Mouse (Mus musculus) CH12.LX (cell line): ENCODE data around the gene Slc9a3r2. TPM values are rescaled to one million over a fixed set of nuclear protein-coding genes. Genes with fewer than 3 reads are reported as not detected.

Experiments used
- DNase-seq: peaks from one replicate; pipeline ENCODE4 v3.0.0-alpha.2; 2013; ENCODE audit errors: extremely low read depth
- H3K27ac ChIP-seq: 2 replicates; pipeline ENCODE4 v1.5.1; 2012; ENCODE audit warnings: low read depth, mild to moderate bottlenecking, control low read depth, moderate library complexity; ENCODE audit not compliant: insufficient read depth
- H3K27me3 ChIP-seq: replicated peaks from 2 replicates; pipeline ENCODE3; 2012; ENCODE audit warnings: inconsistent platforms
- H3K36me3 ChIP-seq, 2 experiments: replicated peaks in 1 of 2; 2 replicates each; pipeline versions ENCODE3 to v1.6.1; 2012; ENCODE audit warnings: inconsistent platforms in 1 of 2, low read length in 1 of 2, mild to moderate bottlenecking in 1 of 2, mixed read lengths in 1 of 2, moderate library complexity in 1 of 2; ENCODE audit not compliant: control insufficient read depth in 1 of 2, insufficient read depth in 1 of 2
- H3K4me1 ChIP-seq, 2 experiments: 2 replicates each; pipeline ENCODE4 v1.6.1; 2012; ENCODE audit warnings: inconsistent platforms in 1 of 2, moderate library complexity in 1 of 2; ENCODE audit not compliant: insufficient read depth in 2 of 2, control insufficient read depth in 1 of 2
- H3K4me2 ChIP-seq: 2 replicates; pipeline ENCODE4 v1.6.1; 2012; ENCODE audit warnings: low read depth, mild to moderate bottlenecking, control low read depth; ENCODE audit not compliant: poor library complexity, insufficient read depth, severe bottlenecking
- H3K4me3 ChIP-seq, 3 experiments: fragments of 150-350 bp in 1 of 3; sonication (generic) in 1 of 3; replicated peaks in 1 of 3; 2 replicates each; pipeline versions ENCODE3 to v1.5.1; 2011 to 2012; ENCODE audit warnings: low read depth in 2 of 3, low read length in 2 of 3, mild to moderate bottlenecking in 2 of 3, moderate library complexity in 2 of 3, control low read depth in 1 of 3, improper control_type of control experiment in 1 of 3, inconsistent platforms in 1 of 3, mixed read lengths in 1 of 3; ENCODE audit not compliant: poor library complexity in 1 of 3
- H3K79me2 ChIP-seq: replicated peaks from 2 replicates; pipeline ENCODE4 v1.6.1; 2012; ENCODE audit warnings: mild to moderate bottlenecking, moderate library complexity; ENCODE audit not compliant: control insufficient read depth, poor library complexity, insufficient read depth, severe bottlenecking; ENCODE audit errors: extremely low read depth
- H3K9ac ChIP-seq: 2 replicates; pipeline ENCODE4 v1.6.1; 2012; ENCODE audit warnings: low read depth, mild to moderate bottlenecking, control low read depth, moderate library complexity; ENCODE audit not compliant: insufficient read depth
- H3K9me3 ChIP-seq: replicated peaks from 2 replicates; pipeline ENCODE3; 2012; ENCODE audit warnings: low read length, inconsistent platforms, mixed read lengths
- CHD2 ChIP-seq: IDR thresholded peaks from 2 replicates; pipeline ENCODE4 v1.6.1; 2011; ENCODE audit warnings: low read length, improper control_type of control experiment
- CTCF ChIP-seq, 2 experiments: IDR thresholded peaks in 1 of 2; conservative IDR thresholded peaks in 1 of 2; 2 replicates each; pipeline ENCODE4 v1.5.1; 2011 to 2012; ENCODE audit warnings: low read depth in 2 of 2, low read length in 2 of 2, improper control_type of control experiment in 1 of 2, inconsistent platforms in 1 of 2, mild to moderate bottlenecking in 1 of 2, moderate library complexity in 1 of 2
- ELF1 ChIP-seq: IDR thresholded peaks from 2 replicates; pipeline ENCODE4 v1.6.1; 2014; ENCODE audit warnings: low read depth, mild to moderate bottlenecking, inconsistent platforms, low read length, improper control_type of control experiment
- ETS1 ChIP-seq: conservative IDR thresholded peaks from 2 replicates; pipeline ENCODE4 v1.6.1; 2012; ENCODE audit warnings: low read depth, mild to moderate bottlenecking, inconsistent platforms, low read length, improper control_type of control experiment, moderate library complexity
- GABPA ChIP-seq: IDR thresholded peaks from 2 replicates; pipeline ENCODE4 v1.6.1; 2012; ENCODE audit warnings: low read depth, low read length, improper control_type of control experiment, inconsistent platforms; ENCODE audit not compliant: insufficient replicate concordance
- HCFC1 ChIP-seq: IDR thresholded peaks from 2 replicates; pipeline ENCODE4 v1.6.1; 2012; ENCODE audit warnings: low read depth, mild to moderate bottlenecking, inconsistent platforms, low read length, improper control_type of control experiment
- IRF4 ChIP-seq: IDR thresholded peaks from 2 replicates; pipeline ENCODE4 v1.6.1; 2014; ENCODE audit warnings: low read depth, mild to moderate bottlenecking, inconsistent platforms, low read length, improper control_type of control experiment
- JUN ChIP-seq: IDR thresholded peaks from 2 replicates; pipeline ENCODE4 v1.6.1; 2011; ENCODE audit warnings: low read depth, mild to moderate bottlenecking, low read length, improper control_type of control experiment, moderate library complexity; ENCODE audit not compliant: insufficient read depth
- JUND ChIP-seq: conservative IDR thresholded peaks from 2 replicates; pipeline ENCODE4 v1.6.1; 2011; ENCODE audit warnings: low read depth, low read length, improper control_type of control experiment
- KAT2A ChIP-seq: IDR thresholded peaks from 2 replicates; pipeline ENCODE4 v1.6.1; 2012; ENCODE audit warnings: low read length, improper control_type of control experiment, inconsistent platforms; ENCODE audit not compliant: insufficient replicate concordance
- MAX ChIP-seq: IDR thresholded peaks from 2 replicates; pipeline ENCODE4 v1.6.1; 2011; ENCODE audit warnings: low read length, improper control_type of control experiment
- MAZ ChIP-seq: IDR thresholded peaks from 2 replicates; pipeline ENCODE4 v1.6.1; 2012; ENCODE audit warnings: low read depth, mild to moderate bottlenecking, inconsistent platforms, low read length, improper control_type of control experiment, moderate library complexity
- MEF2A ChIP-seq: IDR thresholded peaks from 2 replicates; pipeline ENCODE4 v1.6.1; 2014; ENCODE audit warnings: low read depth, mild to moderate bottlenecking, inconsistent platforms, low read length, improper control_type of control experiment, borderline replicate concordance
- MYC ChIP-seq: IDR thresholded peaks from 2 replicates; pipeline ENCODE4 v1.6.1; 2011; ENCODE audit warnings: low read depth, mild to moderate bottlenecking, improper control_type of control experiment, low read length
- NELFE ChIP-seq: IDR thresholded peaks from 2 replicates; pipeline ENCODE4 v1.6.1; 2011; ENCODE audit warnings: low read depth, low read length, improper control_type of control experiment
- NRF1 ChIP-seq: IDR thresholded peaks from 2 replicates; pipeline ENCODE4 v1.6.1; 2014; ENCODE audit warnings: low read depth, mild to moderate bottlenecking, inconsistent platforms, low read length, improper control_type of control experiment, moderate library complexity
- POLR2A ChIP-seq: IDR thresholded peaks from 2 replicates; pipeline ENCODE4 v1.6.1; 2011; ENCODE audit warnings: low read depth, mild to moderate bottlenecking, improper control_type of control experiment, low read length
- POLR2AphosphoS2 ChIP-seq: IDR thresholded peaks from 2 replicates; pipeline ENCODE4 v1.6.1; 2011; ENCODE audit warnings: low read depth, low read length, improper control_type of control experiment
- RAD21 ChIP-seq: IDR thresholded peaks from 2 replicates; pipeline ENCODE4 v1.6.1; 2011; ENCODE audit warnings: low read depth, mild to moderate bottlenecking, low read length, improper control_type of control experiment, moderate library complexity
- SMC3 ChIP-seq: IDR thresholded peaks from 2 replicates; pipeline ENCODE4 v1.6.1; 2011; ENCODE audit warnings: low read depth, low read length, improper control_type of control experiment
- TCF12 ChIP-seq: IDR thresholded peaks from 2 replicates; pipeline ENCODE4 v1.6.1; 2014; ENCODE audit warnings: low read depth, mild to moderate bottlenecking, inconsistent platforms, low read length, improper control_type of control experiment
- UBTF ChIP-seq: IDR thresholded peaks from 2 replicates; pipeline ENCODE4 v1.6.1; 2012; ENCODE audit warnings: low read depth, mild to moderate bottlenecking, inconsistent platforms, low read length, improper control_type of control experiment, moderate library complexity
- ZC3H11A ChIP-seq: IDR thresholded peaks from 2 replicates; pipeline ENCODE4 v1.6.1; 2012; ENCODE audit warnings: low read depth, mild to moderate bottlenecking, inconsistent platforms, low read length, improper control_type of control experiment
- dilution Hi-C: fragments of 300-500 bp; cut with MboI; formaldehyde crosslinking; loops from 2 replicates; pipeline ENCODE4 v1.14.3; 2020; ENCODE audit warnings: low sequenced_read_pairs; ENCODE audit not compliant: extremely low pct_unique_long_range_greater_than_20kb, extremely low pct_ligation_motif_present
- in situ Hi-C: fragments of 300-500 bp; cut with MboI; formaldehyde crosslinking; loops from 3 replicates; pipeline ENCODE4 v1.14.3; 2019; ENCODE audit warnings: low sequenced_read_pairs, low pct_ligation_motif_present, low pct_unique_long_range_greater_than_20kb, mixed read lengths
- polyA plus RNA-seq: library from polyadenylated mRNA; unstranded; fragments of >175 nt; gene quantifications from 2 replicates; pipeline ENCODE4 v1.2.1, GENCODE M21; 2012; ENCODE audit warnings: low read depth; ENCODE audit not compliant: insufficient read length
- total RNA-seq, 2 experiments: library from RNA; depleted of rRNA; stranded (reverse); fragments of 300-350 nt in 1 of 2; fragments of >200 nt in 1 of 2; gene quantifications; 2 replicates each; pipeline ENCODE4 v1.2.3; 2012 to 2014

Slc9a3r2 gene
- total and polyA plus RNA-seq, 3 experiments = 2.1 to 5.5 (median 4.8) TPM

- peak; percentile 87 for DNase-seq
- in situ Hi-C loops (loop anchor here (5.0 kb wide), 1 partner anchor 57 kb away; no protein-coding TSS in a partner anchor), dilution Hi-C loops (no loop called here)
- Histone ChIP-seq H3K79me2 (no peaks in the 10 kb centered on the region), H3K4me1 (peaks cover 7 to 27% of the 10 kb centered on the region in 2 experiments), H3K4me3 (peak overlapping the region; percentile 23 to 45 (median 33)), H3K27ac (no peak overlapping the region), H3K27me3 (peaks cover 20% of the 10 kb centered on the region), H3K9ac (peak overlapping the region; percentile 16; the same call in 1 of the 2 replicates), H3K36me3 (no peaks in the 10 kb centered on the region), H3K9me3 (no peaks in the 10 kb centered on the region), H3K4me2 (peak overlapping the region; percentile 80; the same call in 1 of the 2 replicates)
- peak; percentile 40; the same call in 1 of the 2 replicates for TF ChIP-seq NRF1
- peak; percentile 64; the same call in 1 of the 2 replicates for TF ChIP-seq NELFE
- TF ChIP-seq IRF4 = peak; percentile 46; the same call in 1 of the 2 replicates
- TF ChIP-seq UBTF = no peak
- TF ChIP-seq CHD2 = peak; percentile 58; the same call in 1 of the 2 replicates
- peak; percentile 59 for TF ChIP-seq MEF2A
- peak; percentile 51; the same call in 1 of the 2 replicates for TF ChIP-seq MYC
- no peak for TF ChIP-seq KAT2A
- peak; percentile 91 for TF ChIP-seq SMC3
- TF ChIP-seq ELF1 = peak; percentile 67
- TF ChIP-seq POLR2AphosphoS2 = no peak
- no peak for TF ChIP-seq JUN
- TF ChIP-seq ZC3H11A = peak; percentile 14
- TF ChIP-seq CTCF (conservative IDR thresholded peaks at IDR 0.05 in 1 of 2, IDR thresholded peaks at IDR 0.05 in 1 of 2; ENCODE audit: low read depth in 2 of 2, low read length in 2 of 2) = peak; percentile 53 to 95; a peak in 3 of 4 replicates
- TF ChIP-seq MAX = no peak
- TF ChIP-seq ETS1 = no peak
- TF ChIP-seq GABPA = no peak
- TF ChIP-seq POLR2A = 0 out of 2 replicates have a peak, but pooled peaks have one; percentile 24
- TF ChIP-seq HCFC1 = peak; percentile 33
- TF ChIP-seq MAZ = peak; percentile 87
- TF ChIP-seq JUND = no peak
- TF ChIP-seq TCF12 = peak; percentile 54; the same call in 1 of the 2 replicates
- peak; percentile 84 for TF ChIP-seq RAD21
Measured at GRCm38 (mm10) chr17:24653967-24654710, 4.0 kb upstream of the Slc9a3r2 start.
